ENCODE assay signal across 25 mouse cellular contexts in genomic region chr7:15907971-15908590, GRCm38 (mm10). TPM values are rescaled to one million over a fixed set of nuclear protein-coding genes. Genes with fewer than 3 reads are reported as not detected.
"Had no signal": no experiment of that assay in that cellular context is flagged by ENCODE, and none has a peak within 500 bp of the region (broad histone marks: within the 10 kb centered on the region; RNA-seq: fewer than 3 reads in every experiment).

No protein-coding gene starts in this region.

- H3K9me3 ChIP-seq: midbrain, embryonic 10.5 days; midbrain, embryonic 12.5 days; neural tube, embryonic 13.5 days; neural tube, embryonic 15.5 days had no signal

- DNase-seq: lung, adult 18-20 months; lung, embryonic 14.5 days; lung, postnatal 10 days; lung, postnatal 4 days; midbrain, embryonic 14.5 days; right cerebral cortex, adult 18-20 months; right cerebral cortex, postnatal 25 days; right cerebral cortex, postnatal 4 days; spleen, adult 18-20 months; thymus, adult 18-20 months; thymus, postnatal 14 days; thymus, postnatal 36 days had no signal

- H3K36me3 ChIP-seq: midbrain, embryonic 10.5 days; midbrain, embryonic 12.5 days; neural tube, embryonic 13.5 days; neural tube, embryonic 15.5 days had no signal

- H3K27me3 ChIP-seq: midbrain, embryonic 12.5 days; neural tube, embryonic 13.5 days; neural tube, embryonic 15.5 days had no signal

- H3K4me3 ChIP-seq: midbrain, embryonic 10.5 days; midbrain, embryonic 12.5 days; myocyte; neural tube, embryonic 13.5 days; neural tube, embryonic 15.5 days had no signal

- H3K4me1 ChIP-seq: neural tube, embryonic 13.5 days had no signal

- ATAC-seq: midbrain, embryonic 16.5 days had no signal

- H3K9ac ChIP-seq: lung, embryonic 14.5 days; midbrain, embryonic 12.5 days; neural tube, embryonic 13.5 days; neural tube, embryonic 15.5 days had no signal

- H3K4me2 ChIP-seq: lung, embryonic 14.5 days; midbrain, embryonic 12.5 days; neural tube, embryonic 13.5 days; neural tube, embryonic 15.5 days had no signal

- H3K27ac ChIP-seq: midbrain, embryonic 10.5 days; midbrain, embryonic 12.5 days; neural tube, embryonic 13.5 days; neural tube, embryonic 15.5 days had no signal

RNA-seq across cellular contexts. Expression of gene Crxos, which starts 25.7 kb away (rescaled TPM):
- polyA plus RNA-seq: liver, embryonic 16.5 days; lung, embryonic 14.5 days; lung, embryonic 16.5 days; midbrain, embryonic 10.5 days; midbrain, embryonic 14.5 days; midbrain, embryonic 16.5 days; myocyte; neural tube, embryonic 13.5 days; neural tube, embryonic 15.5 days; small intestine, adult 2 months; stomach, embryonic 14.5 days; stomach, embryonic 16.5 days; thymus, postnatal 0 days had no signal

RNA-seq across cellular contexts. Expression of gene Crx, which starts 28.3 kb away (rescaled TPM):
- polyA plus RNA-seq: liver, embryonic 16.5 days; lung, embryonic 14.5 days; lung, embryonic 16.5 days; myocyte; neural tube, embryonic 11.5 days; neural tube, embryonic 13.5 days; neural tube, embryonic 15.5 days; small intestine, adult 2 months; stomach, embryonic 14.5 days; stomach, embryonic 16.5 days; thymus, postnatal 0 days had no signal
